Mouse (Mus musculus) thymus, adult 2 months (tissue): ENCODE data around the gene Cyp4f18.

Experiments used
- CTCF ChIP-seq: fragments of 200-500 bp; IDR thresholded peaks from 2 replicates; pipeline ENCODE4 v1.5.1; 2012; ENCODE audit warnings: mild to moderate bottlenecking, control low read depth, low read length, moderate library complexity, borderline replicate concordance; ENCODE audit not compliant: control insufficient read depth, poor library complexity, insufficient read depth; ENCODE audit errors: extremely low read depth
- POLR2A ChIP-seq: fragments of 200-500 bp; IDR thresholded peaks from 2 replicates; pipeline ENCODE4 v1.6.1; 2012; ENCODE audit warnings: mild to moderate bottlenecking, low read length, control low read depth, moderate library complexity; ENCODE audit not compliant: control insufficient read depth, poor library complexity, insufficient read depth; ENCODE audit errors: extremely low read depth

GRCm38 (mm10) chr8:72000223-72000622, 9.2 kb downstream of the Cyp4f18 start:
- TF ChIP-seq CTCF (no peak), POLR2A (no peak)
